Mouse (Mus musculus): ENCODE results near the gene Rbms3. TPM values are rescaled to one million over a fixed set of nuclear protein-coding genes. Genes with fewer than 3 reads are reported as not detected.
A peak's percentile ranks its signal among the peaks of the same experiment; 100 is the strongest.

Rbms3 gene
- polyA plus RNA-seq, 1 experiment from 2014 or later = 8.2 TPM

- no peaks in the 10 kb centered on the region for H3K36me3 ChIP-seq (replicated peaks)
- H3K4me1 ChIP-seq = no peaks in the 10 kb centered on the region
- H3K27ac ChIP-seq = no peak overlapping the region
- H3K27me3 ChIP-seq (ENCODE audit: poor library complexity, severe bottlenecking) = no peaks in the 10 kb centered on the region
- DNase-seq (ENCODE audit: extremely low spot score, low spot score) = no peak
- H3K9me3 ChIP-seq = no peaks in the 10 kb centered on the region
- H3K4me3 ChIP-seq = no peak overlapping the region
- 91% methylated on average over 1 of the region's 1 CpGs for WGBS
Observed at GRCm38 (mm10) chr9:117029953-117030352, 599.8 kb downstream of the Rbms3 start.

DNA sequence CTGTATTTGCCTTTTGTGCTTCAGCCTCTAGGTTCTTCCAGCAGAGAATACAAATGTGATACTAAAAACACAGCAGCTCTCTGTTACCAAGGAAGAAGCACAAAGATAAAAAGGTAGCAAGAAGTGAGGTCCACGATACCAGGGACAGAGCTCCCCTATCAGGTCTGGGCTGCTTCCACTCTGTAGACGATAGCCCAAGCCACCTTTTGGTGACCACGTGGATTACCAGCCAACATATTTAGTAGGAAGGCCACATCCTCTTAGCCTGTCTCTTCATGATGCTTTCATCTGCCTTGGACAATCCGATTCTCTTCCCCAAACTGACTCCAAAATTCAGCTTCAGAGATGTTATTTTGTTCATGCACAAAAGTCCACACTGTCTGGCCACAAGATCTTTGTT is 601.1 kb downstream of the Rbms3 start:
- DNase-seq (ENCODE audit: extremely low spot score, low spot score) = no peak
- no peak overlapping the region for H3K27ac ChIP-seq
- WGBS = 92% methylated on average over 4 of the region's 4 CpGs
- H3K9me3 ChIP-seq = no peaks in the 10 kb centered on the region
- no peak overlapping the region for H3K4me3 ChIP-seq
- H3K4me1 ChIP-seq = no peaks in the 10 kb centered on the region
- no peaks in the 10 kb centered on the region for H3K27me3 ChIP-seq (ENCODE audit: poor library complexity, severe bottlenecking)
- no peaks in the 10 kb centered on the region for H3K36me3 ChIP-seq (replicated peaks)

DNA sequence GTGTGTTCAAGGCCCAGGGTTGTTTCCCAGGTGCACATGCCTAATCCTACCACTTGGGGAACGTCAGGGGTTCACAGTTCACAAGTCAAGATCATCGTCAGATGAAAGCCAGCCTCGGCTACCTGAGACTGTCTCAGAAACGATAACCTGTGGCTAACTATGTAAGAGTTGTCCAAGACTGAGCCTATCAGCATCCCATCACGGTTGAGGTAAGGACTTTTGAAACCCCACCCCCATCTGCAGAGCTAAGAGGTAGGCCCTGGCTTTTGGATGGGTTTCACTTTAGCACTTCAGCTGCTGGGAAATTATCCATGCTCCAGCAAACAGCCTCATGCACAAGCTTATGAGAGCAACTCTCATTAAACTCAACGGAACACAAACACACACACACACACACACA is 607.6 kb downstream of the Rbms3 start:
- no peaks in the 10 kb centered on the region for H3K36me3 ChIP-seq (replicated peaks)
- DNase-seq (ENCODE audit: extremely low spot score, low spot score) = no peak
- peaks cover 18% of the 10 kb centered on the region for H3K4me1 ChIP-seq
- WGBS = 86% methylated on average over 6 of the region's 6 CpGs
- no peak overlapping the region for H3K4me3 ChIP-seq
- H3K27ac ChIP-seq = no peak overlapping the region; the same call in 1 of the 2 replicates
- no peaks in the 10 kb centered on the region for H3K9me3 ChIP-seq
- no peaks in the 10 kb centered on the region for H3K27me3 ChIP-seq (ENCODE audit: poor library complexity, severe bottlenecking)

DNA sequence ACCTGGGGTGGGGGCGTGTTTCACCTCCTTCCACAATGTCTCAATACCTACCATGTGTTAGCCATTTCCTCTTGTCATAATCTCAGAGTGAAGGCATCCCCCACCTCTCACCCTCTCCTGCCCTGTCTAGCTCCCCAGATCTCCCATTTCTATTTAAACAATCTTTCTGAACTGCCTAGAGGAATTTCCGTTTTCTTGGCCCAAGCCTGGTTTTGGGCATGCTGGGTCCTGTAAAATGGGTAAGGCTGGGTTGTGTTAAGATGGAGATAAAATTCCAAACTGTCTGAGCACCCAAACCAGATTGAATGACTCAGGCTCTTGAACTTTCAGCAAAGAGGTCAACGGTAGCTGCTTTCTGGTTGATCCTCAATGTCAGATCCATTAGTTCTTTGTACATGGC is 608.2 kb downstream of the Rbms3 start:
- Histone ChIP-seq H3K4me1 (peaks cover 18% of the 10 kb centered on the region), H3K36me3 (replicated peaks) (no peaks in the 10 kb centered on the region), H3K9me3 (no peaks in the 10 kb centered on the region), H3K27ac (no peak overlapping the region), H3K4me3 (no peak overlapping the region), H3K27me3 (ENCODE audit: poor library complexity, severe bottlenecking) (no peaks in the 10 kb centered on the region)
- WGBS = 81% methylated on average over 3 of the region's 3 CpGs
- no peak for DNase-seq (ENCODE audit: extremely low spot score, low spot score)

DNA sequence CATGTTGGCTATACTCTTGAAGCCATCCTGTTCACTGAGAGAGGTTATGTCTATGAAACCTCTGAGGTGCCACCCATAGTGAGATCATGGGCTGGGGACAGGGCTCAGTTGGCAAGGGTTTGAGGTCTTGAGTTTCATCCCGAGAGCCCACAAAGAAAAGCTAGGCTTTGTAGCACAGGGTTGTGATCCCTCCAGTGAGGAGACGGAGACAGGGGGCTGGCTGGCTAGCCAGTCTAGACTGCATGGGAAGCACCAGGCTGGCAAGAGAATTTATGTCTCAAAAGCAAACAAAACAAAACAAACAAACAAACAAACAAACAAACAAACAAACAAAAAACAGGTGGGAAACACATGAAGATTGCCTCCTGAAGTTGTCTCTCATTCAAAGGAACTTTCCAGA is 609.5 kb downstream of the Rbms3 start:
- no peaks in the 10 kb centered on the region for H3K9me3 ChIP-seq
- 96% methylated on average over 2 of the region's 2 CpGs for WGBS
- no peak for DNase-seq (ENCODE audit: extremely low spot score, low spot score)
- no peak overlapping the region for H3K27ac ChIP-seq
- H3K4me3 ChIP-seq = no peak overlapping the region
- H3K4me1 ChIP-seq = peaks cover 18% of the 10 kb centered on the region
- H3K36me3 ChIP-seq (replicated peaks) = no peaks in the 10 kb centered on the region
- no peaks in the 10 kb centered on the region for H3K27me3 ChIP-seq (ENCODE audit: poor library complexity, severe bottlenecking)

DNA sequence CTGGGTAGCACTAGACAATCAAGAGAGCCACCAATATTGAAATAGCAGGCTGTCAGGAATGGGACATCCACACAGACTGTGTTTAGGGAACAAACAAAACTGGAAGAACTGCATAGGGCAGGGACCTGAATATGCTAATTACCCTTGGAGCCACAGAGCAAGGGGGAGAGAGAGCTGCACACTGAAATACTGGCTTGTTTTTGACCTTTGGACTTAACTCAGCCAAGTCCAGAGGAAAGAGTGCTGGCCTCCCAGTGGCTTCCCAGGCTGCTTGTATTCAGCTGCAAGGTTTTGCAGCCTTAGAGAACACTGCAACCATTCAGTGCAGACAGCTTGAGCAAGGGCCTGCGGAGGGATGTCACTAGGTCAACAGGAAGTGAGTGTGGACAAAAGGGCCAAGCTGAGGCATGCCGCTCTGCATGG is 611.0 kb downstream of the Rbms3 start:
- DNase-seq (ENCODE audit: extremely low spot score, low spot score) = peak; percentile 18
- Histone ChIP-seq H3K4me3 (no peak overlapping the region), H3K9me3 (no peaks in the 10 kb centered on the region), H3K4me1 (peaks cover 18% of the 10 kb centered on the region), H3K27ac (peak overlapping the region; percentile 62), H3K27me3 (ENCODE audit: poor library complexity, severe bottlenecking) (no peaks in the 10 kb centered on the region), H3K36me3 (replicated peaks) (no peaks in the 10 kb centered on the region)
- 38% methylated on average over 2 of the region's 2 CpGs for WGBS

- Histone ChIP-seq H3K36me3 (replicated peaks) (no peaks in the 10 kb centered on the region), H3K27me3 (ENCODE audit: poor library complexity, severe bottlenecking) (no peaks in the 10 kb centered on the region), H3K4me3 (no peak overlapping the region), H3K4me1 (peaks cover 18% of the 10 kb centered on the region), H3K9me3 (no peaks in the 10 kb centered on the region), H3K27ac (peak overlapping the region; percentile 62)
- 68% methylated on average over 12 of the region's 12 CpGs for WGBS
- no peak for DNase-seq (ENCODE audit: extremely low spot score, low spot score)
Observed at GRCm38 (mm10) chr9:117018301-117018700, 611.4 kb downstream of the Rbms3 start.

DNA sequence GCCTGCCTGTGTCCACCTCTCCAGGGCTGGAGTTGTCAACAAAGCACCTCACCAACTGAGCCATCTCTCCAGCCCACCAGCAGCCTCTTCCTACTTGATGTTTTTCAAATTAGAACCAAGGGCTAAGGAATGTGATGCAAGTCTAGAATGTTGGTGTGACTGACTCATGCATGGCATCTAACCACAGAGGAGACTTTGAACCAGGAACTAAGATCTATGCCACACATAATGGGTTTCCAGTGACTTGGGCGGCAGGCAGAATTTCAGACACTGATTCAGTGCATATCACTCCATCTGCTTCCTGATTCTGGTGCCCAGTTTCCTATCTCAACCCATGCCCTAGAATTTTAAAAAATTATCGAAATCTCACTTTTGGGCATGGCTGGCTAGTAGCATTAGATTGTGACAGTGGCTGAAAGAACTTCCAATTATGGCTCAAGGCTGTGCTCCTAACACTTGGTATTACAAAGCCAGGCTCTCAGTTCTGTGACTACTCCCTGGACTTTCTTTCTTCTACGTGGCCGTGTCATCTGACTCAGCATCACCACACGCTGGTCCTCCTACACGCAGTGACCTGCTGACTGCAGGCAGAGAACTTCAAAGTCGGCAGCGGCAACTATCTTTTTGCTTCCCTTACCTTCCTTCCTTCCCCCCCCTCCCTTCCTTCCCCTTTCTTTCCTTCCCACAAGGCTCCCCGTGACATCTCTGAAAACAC is 613.0 kb downstream of the Rbms3 start:
- DNase-seq (ENCODE audit: extremely low spot score, low spot score) = no peak
- no peak overlapping the region for H3K27ac ChIP-seq
- no peaks in the 10 kb centered on the region for H3K36me3 ChIP-seq (replicated peaks)
- H3K4me1 ChIP-seq = peaks cover 18% of the 10 kb centered on the region
- H3K9me3 ChIP-seq = no peaks in the 10 kb centered on the region
- H3K27me3 ChIP-seq (ENCODE audit: poor library complexity, severe bottlenecking) = no peaks in the 10 kb centered on the region
- WGBS = 90% methylated on average over 9 of the region's 9 CpGs
- H3K4me3 ChIP-seq = no peak overlapping the region

GRCm38 (mm10) chr9:117013386-117013785 is 616.3 kb downstream of the Rbms3 start:
- Histone ChIP-seq H3K27ac (no peak overlapping the region), H3K36me3 (replicated peaks) (no peaks in the 10 kb centered on the region), H3K4me3 (no peak overlapping the region), H3K27me3 (ENCODE audit: poor library complexity, severe bottlenecking) (no peaks in the 10 kb centered on the region), H3K4me1 (peaks cover 6% of the 10 kb centered on the region), H3K9me3 (no peaks in the 10 kb centered on the region)
- WGBS = 87% methylated on average over 3 of the region's 3 CpGs
- no peak for DNase-seq (ENCODE audit: extremely low spot score, low spot score)

DNA sequence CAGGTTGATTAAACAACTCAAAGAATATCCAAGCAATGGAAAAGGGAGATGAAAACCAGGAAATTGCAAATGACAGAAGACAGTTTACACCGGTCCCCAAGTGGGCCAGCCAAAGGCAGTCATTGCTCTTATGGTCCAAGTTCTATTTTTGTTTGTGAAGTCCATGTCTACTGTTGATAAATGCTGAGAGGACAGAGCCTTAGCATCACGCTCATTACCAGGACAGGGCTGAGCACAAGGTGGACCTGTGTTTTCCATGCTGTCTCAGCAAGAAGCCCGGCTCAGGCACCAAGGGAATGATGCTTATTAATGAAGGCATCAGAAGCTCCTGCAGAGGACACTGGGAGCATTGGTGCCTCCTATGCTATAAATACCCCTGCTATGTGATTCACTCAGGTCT is 618.9 kb downstream of the Rbms3 start:
- Histone ChIP-seq H3K4me3 (no peak overlapping the region), H3K9me3 (no peaks in the 10 kb centered on the region), H3K36me3 (replicated peaks) (no peaks in the 10 kb centered on the region), H3K27me3 (ENCODE audit: poor library complexity, severe bottlenecking) (no peaks in the 10 kb centered on the region), H3K4me1 (no peaks in the 10 kb centered on the region), H3K27ac (no peak overlapping the region)
- DNase-seq (ENCODE audit: extremely low spot score, low spot score) = no peak
- WGBS = 93% methylated on average over 3 of the region's 3 CpGs

DNA sequence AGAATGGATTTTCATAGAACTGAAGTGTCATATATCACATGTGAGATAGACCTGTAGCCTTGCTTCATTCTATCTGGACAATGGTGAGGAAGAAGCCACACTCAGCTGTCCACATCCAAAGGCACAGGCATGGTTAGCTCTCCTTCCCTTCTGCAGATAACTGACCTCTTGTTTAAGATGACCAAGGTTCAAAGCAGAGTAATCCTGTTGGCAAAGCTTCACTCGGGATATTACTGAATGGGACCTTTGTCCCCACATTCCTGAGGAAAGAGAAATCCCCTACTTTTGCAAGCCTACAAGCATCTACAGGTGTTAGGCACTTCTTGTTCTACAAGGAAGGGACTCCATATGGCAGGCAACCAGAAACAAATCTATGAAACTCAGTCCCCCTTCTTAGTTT is 621.5 kb downstream of the Rbms3 start:
- Histone ChIP-seq H3K36me3 (replicated peaks) (no peaks in the 10 kb centered on the region), H3K4me3 (no peak overlapping the region), H3K4me1 (no peaks in the 10 kb centered on the region), H3K27me3 (ENCODE audit: poor library complexity, severe bottlenecking) (no peaks in the 10 kb centered on the region), H3K9me3 (no peaks in the 10 kb centered on the region), H3K27ac (no peak overlapping the region)
- WGBS = 48% methylated on average over 1 of the region's 1 CpGs
- DNase-seq (ENCODE audit: extremely low spot score, low spot score) = no peak

DNA sequence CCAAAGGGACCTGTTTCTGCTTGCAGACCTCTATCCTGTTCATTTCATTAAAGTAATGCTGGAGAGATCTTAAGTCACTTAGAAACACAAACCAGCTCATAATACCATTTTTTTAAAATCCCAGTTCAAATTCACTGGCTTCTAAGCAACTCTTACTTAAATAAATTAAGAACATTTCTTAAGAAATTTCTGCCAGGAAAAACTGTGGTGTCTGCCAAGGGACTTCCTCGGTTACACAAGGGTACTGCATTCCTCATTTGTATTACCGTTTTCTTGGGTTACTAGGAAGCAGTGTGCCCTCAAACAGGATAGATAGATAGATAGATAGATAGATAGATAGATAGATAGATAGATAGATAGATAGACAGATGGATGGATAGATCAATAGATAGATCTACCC is 627.6 kb downstream of the Rbms3 start:
- no peaks in the 10 kb centered on the region for H3K4me1 ChIP-seq
- no peaks in the 10 kb centered on the region for H3K36me3 ChIP-seq (replicated peaks)
- no peak for DNase-seq (ENCODE audit: extremely low spot score, low spot score)
- H3K4me3 ChIP-seq = no peak overlapping the region
- no peak overlapping the region for H3K27ac ChIP-seq
- no peaks in the 10 kb centered on the region for H3K27me3 ChIP-seq (ENCODE audit: poor library complexity, severe bottlenecking)
- H3K9me3 ChIP-seq = no peaks in the 10 kb centered on the region
- 93% methylated on average over 2 of the region's 2 CpGs for WGBS

GRCm38 (mm10) chr9:116999186-116999585 is 630.5 kb downstream of the Rbms3 start:
- Histone ChIP-seq H3K27me3 (ENCODE audit: poor library complexity, severe bottlenecking) (no peaks in the 10 kb centered on the region), H3K27ac (no peak overlapping the region), H3K36me3 (replicated peaks) (no peaks in the 10 kb centered on the region), H3K4me1 (no peaks in the 10 kb centered on the region), H3K9me3 (no peaks in the 10 kb centered on the region), H3K4me3 (no peak overlapping the region)
- 63% methylated on average over 6 of the region's 6 CpGs for WGBS
- peak; percentile 7 for DNase-seq (ENCODE audit: extremely low spot score, low spot score)

GRCm38 (mm10) chr9:116990321-116990720 is 639.4 kb downstream of the Rbms3 start:
- Histone ChIP-seq H3K4me1 (no peaks in the 10 kb centered on the region), H3K27me3 (ENCODE audit: poor library complexity, severe bottlenecking) (no peaks in the 10 kb centered on the region), H3K9me3 (no peaks in the 10 kb centered on the region), H3K27ac (no peak overlapping the region), H3K4me3 (no peak overlapping the region), H3K36me3 (replicated peaks) (no peaks in the 10 kb centered on the region)
- DNase-seq (ENCODE audit: extremely low spot score, low spot score) = no peak
- 84% methylated on average over 6 of the region's 6 CpGs for WGBS

Measured in forebrain, embryonic 10.5 days (tissue).